Mouse (Mus musculus): ENCODE measurements around the gene Naa15.

- TF ChIP-seq CTCF (IDR thresholded peaks at IDR 0.05; ENCODE audit: borderline replicate concordance, control insufficient read depth, extremely low read depth, insufficient read depth, low read length, poor library complexity) (no peak), POLR2A (IDR thresholded peaks at IDR 0.05; ENCODE audit: control insufficient read depth, extremely low read depth, insufficient read depth, low read length, poor library complexity) (no peak)
These were observed 2.5 kb upstream of the Naa15 start for GRCm38 (mm10) chr3:51412457-51412856.

All from thymus, adult 2 months (tissue).